Mouse (Mus musculus): ENCODE results near the gene Olfr68.
"Not testable (repeated sequence)": the region's sequence is repeated elsewhere in the genome, so short reads cannot be mapped to it uniquely, and the experiment has no call there.

Olfr68 gene

DNA sequence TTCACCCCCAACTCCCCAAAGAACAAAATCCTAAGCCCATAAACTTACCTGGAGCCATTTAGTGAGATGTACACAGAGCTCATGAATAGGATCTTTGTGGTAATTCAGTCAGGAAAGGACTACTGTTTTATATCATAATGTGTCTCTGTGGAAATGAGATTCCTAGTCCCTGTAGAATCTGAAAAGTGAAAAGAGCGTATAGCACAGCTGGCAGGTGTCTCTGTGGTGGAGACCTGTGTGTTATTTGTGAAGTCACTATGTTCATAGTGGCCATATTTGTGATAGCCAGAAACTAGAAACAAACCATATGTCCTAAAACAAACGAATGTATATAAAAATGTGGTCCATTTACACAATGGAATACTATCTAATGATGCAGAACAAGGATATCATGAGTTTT lies 8.0 kb downstream of the Olfr68 start, which contains the start of gene Olfr69:
Gene Olfr69, minus strand, starts transcription at position 101 of the 400 bp plus-strand sequence.
- no peak for ATAC-seq (ENCODE audit: insufficient number of reproducible peaks, low FRiP score, low TSS enrichment)

DNA sequence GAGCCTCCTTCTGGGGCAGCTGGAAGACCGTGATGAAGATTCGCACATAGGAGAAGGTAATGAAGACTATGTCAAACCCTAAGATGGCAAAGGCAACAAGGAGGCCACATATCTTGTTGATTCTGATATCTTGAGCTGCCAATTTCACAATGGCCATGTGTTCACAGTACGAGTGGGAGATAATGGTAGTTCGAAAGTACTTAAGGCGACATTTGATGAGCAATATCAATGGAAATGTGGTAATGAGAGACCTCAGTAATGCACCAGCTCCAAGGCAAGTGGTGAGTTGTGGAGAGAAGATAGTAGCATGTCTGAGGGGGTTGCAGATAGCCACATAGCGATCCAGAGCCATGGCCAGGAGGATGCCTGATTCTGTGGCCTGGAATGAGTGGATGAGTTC lies 11.8 kb downstream of the Olfr68 start:
- ATAC-seq (ENCODE audit: insufficient number of reproducible peaks, low FRiP score, low TSS enrichment) = not testable (repeated sequence)

DNA sequence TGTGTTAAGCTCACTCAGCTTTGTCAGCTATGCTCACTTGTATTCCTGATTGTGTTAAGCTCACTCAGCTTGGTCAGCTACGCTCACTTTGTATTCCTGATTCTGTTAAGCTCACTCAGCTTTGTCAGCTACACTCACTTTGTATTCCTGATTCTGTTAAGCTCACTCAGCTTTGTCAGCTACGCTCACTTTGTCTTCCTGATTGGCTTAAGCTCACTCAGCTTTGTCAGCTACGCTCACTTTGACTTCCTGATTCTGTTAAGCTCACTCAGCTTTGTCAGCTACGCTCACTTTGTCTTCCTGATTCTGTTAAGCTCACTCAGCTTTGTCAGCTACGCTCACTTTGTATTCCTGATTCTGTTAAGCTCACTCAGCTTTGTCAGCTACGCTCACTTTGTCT lies 17.3 kb downstream of the Olfr68 start:
- not testable (repeated sequence) for ATAC-seq (ENCODE audit: insufficient number of reproducible peaks, low FRiP score, low TSS enrichment)

DNA sequence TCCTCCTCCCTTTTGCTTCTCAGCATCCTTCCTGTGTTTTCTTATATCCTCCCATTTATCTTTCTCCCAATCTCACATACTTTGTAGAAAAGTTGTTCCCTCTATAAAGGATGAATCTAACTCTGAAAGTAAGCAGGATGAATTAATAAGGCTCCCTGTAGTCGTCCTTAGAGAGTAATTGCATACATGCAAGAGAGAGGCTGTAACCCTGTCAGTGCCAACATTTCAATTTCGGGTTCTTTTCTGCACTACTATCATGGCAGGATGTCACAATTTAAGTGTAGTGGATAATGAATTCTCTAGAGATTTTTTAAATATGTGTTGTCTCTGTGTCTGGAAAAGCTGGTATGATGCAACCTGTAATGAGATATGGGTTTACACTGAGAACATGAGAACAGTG lies 22.3 kb downstream of the Olfr68 start, which contains the start of gene Olfr630:
Gene Olfr630, minus strand, starts transcription at position 101 of the 400 bp plus-strand sequence.
- ATAC-seq (ENCODE audit: insufficient number of reproducible peaks, low FRiP score, low TSS enrichment) = no peak

DNA sequence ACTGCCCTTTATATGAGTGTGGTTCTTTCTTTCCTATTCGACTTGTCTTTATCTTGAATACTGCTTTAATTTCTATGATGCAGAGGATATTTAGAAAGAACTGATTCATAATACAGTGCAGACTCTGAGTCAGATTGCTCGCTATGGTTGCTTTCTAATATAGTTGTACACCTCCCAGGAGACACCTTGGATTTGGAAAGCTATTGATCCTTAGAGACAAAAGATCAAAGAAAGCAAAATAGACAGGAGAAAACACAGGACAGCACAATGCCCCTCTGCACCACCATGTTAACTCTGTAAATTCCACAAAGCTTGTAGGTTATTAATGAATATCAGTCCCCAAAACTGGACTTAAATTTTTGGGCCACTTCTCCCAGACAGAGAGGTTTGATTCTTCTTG lies 34.7 kb downstream of the Olfr68 start, which contains the start of gene Olfr629:
Gene Olfr629, minus strand, starts transcription at position 101 of the 400 bp plus-strand sequence.
- ATAC-seq (ENCODE audit: insufficient number of reproducible peaks, low FRiP score, low TSS enrichment) = no peak

DNA sequence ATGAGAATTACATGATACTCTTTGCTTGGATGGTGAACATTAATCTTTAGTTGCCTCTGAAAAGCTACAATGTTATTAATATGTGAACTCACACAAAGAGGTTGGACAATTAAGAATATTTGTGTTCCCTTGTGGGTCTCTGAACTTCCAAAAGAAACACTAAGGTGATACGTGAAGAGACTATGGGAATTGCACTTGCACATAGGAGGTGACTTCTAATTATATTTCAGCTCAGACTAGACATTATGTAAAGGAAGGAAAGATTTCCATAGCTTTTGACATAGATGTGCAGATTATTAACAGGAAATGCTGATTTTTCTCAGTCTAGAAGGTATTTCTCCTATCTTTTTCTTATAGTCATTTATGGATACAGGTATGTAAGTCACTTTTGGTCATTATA lies 49.4 kb downstream of the Olfr68 start, which contains the start of gene Olfr628:
Gene Olfr628, plus strand, starts transcription at position 301 of the 400 bp plus-strand sequence.
- no peak for ATAC-seq (ENCODE audit: insufficient number of reproducible peaks, low FRiP score, low TSS enrichment)

Data from cerebellum, adult (tissue).